25 mouse cellular contexts compared by ENCODE assay signal in the genomic region with DNA sequence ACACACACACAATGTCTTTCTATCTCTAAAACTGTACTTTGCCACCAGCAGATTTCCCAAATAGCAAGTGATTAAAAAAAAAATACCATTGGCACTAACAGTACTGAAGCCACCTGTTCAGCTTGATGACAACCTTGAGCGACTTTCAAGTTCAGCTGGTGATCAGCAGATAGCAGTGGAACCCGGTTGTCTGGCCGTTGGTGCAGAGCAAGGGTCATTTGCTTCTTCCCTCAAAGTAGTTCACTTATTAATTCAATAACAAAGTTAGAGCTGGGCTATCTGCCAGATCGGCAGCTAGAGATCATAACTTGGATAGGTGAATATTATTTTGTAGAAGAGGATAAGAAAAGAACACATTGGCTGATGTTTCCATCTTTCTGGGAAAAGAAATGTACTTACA.
A peak's percentile ranks its signal among the peaks of the same experiment; 100 is the strongest.
DNase-seq lines count a peak whose midpoint lies in the region; ATAC-seq and TF ChIP-seq lines count a peak whose summit lies in the region.
"Had no signal": no experiment of that assay in that cellular context is flagged by ENCODE, and none has a peak within 500 bp of the region (broad histone marks: within the 10 kb centered on the region; RNA-seq: fewer than 3 reads in every experiment).

No protein-coding gene starts in this region.

- DNase-seq in forebrain, embryonic 10.5 days (ENCODE audit: extremely low spot score, low spot score), result no peak
- DNase-seq in forebrain, postnatal 0 days, result no peak
- DNase-seq in kidney, adult 9 months, result peak; percentile 76
- DNase-seq in kidney, adult 18-20 months, result no peak
- peak; percentile 42 for DNase-seq in 3T3-L1 (ENCODE audit: low read depth, low spot score)
- peak; percentile 48 for DNase-seq in kidney, postnatal 25 days
- no peak for DNase-seq in embryo, embryonic 10.5 days (ENCODE audit: low spot score)
- DNase-seq: cerebellum, adult 8-10 months; cerebellum, postnatal 25 days; heart, postnatal 10 days; layer of hippocampus, adult 9-11 months; thymus, adult 2 months; thymus, postnatal 36 days had no signal

- no peaks in the 10 kb centered on the region for H3K36me3 ChIP-seq in forebrain, embryonic 10.5 days (replicated peaks)
- H3K36me3 ChIP-seq in forebrain, postnatal 0 days (ENCODE audit: insufficient read depth), result no peaks in the 10 kb centered on the region
- H3K36me3 ChIP-seq: embryonic facial prominence, embryonic 12.5 days; heart, embryonic 13.5 days; hindbrain, embryonic 10.5 days; limb, embryonic 10.5 days; limb, embryonic 15.5 days; liver, embryonic 15.5 days; midbrain, embryonic 10.5 days had no signal

- H3K9me3 ChIP-seq in forebrain, embryonic 10.5 days, result peaks cover 5% of the 10 kb centered on the region
- H3K9me3 ChIP-seq in forebrain, postnatal 0 days (ENCODE audit: low read length), result no peaks in the 10 kb centered on the region
- H3K9me3 ChIP-seq: embryonic facial prominence, embryonic 12.5 days; limb, embryonic 10.5 days; limb, embryonic 15.5 days; liver, embryonic 15.5 days; midbrain, embryonic 10.5 days had no signal

- H3K27ac ChIP-seq in forebrain, embryonic 10.5 days, result 0 out of 2 replicates have a peak overlapping the region, but pooled peaks have one; percentile 60
- H3K27ac ChIP-seq in forebrain, postnatal 0 days (ENCODE audit: low read depth, low read length), result no peak overlapping the region
- H3K27ac ChIP-seq: embryonic facial prominence, embryonic 12.5 days; heart, embryonic 13.5 days; hindbrain, embryonic 10.5 days; limb, embryonic 10.5 days; limb, embryonic 15.5 days; liver, embryonic 15.5 days; midbrain, embryonic 10.5 days had no signal

- WGBS in forebrain, embryonic 10.5 days, result 93% methylated on average over 4 of the region's 4 CpGs
- 69% methylated on average over 4 of the region's 4 CpGs for WGBS in forebrain, postnatal 0 days

- H3K4me2 ChIP-seq in forebrain, postnatal 0 days (ENCODE audit: low read depth), result no peak overlapping the region
- H3K4me2 ChIP-seq: embryonic facial prominence, embryonic 12.5 days; heart, embryonic 13.5 days; limb, embryonic 15.5 days; liver, embryonic 15.5 days; lung, embryonic 14.5 days had no signal

- no peaks in the 10 kb centered on the region for H3K27me3 ChIP-seq in forebrain, embryonic 10.5 days (ENCODE audit: poor library complexity, severe bottlenecking)
- H3K27me3 ChIP-seq in forebrain, postnatal 0 days (ENCODE audit: insufficient read depth, low read length), result no peaks in the 10 kb centered on the region
- H3K27me3 ChIP-seq: embryonic facial prominence, embryonic 12.5 days; heart, embryonic 13.5 days; limb, embryonic 15.5 days; liver, embryonic 15.5 days had no signal

- no peak for TF ChIP-seq CTCF in forebrain, postnatal 0 days (IDR thresholded peaks at IDR 0.05; ENCODE audit: low read depth)

- no peak overlapping the region for H3K9ac ChIP-seq in forebrain, postnatal 0 days
- H3K9ac ChIP-seq: embryonic facial prominence, embryonic 12.5 days; heart, embryonic 13.5 days; limb, embryonic 15.5 days; liver, embryonic 15.5 days; lung, embryonic 14.5 days had no signal

- H3K4me1 ChIP-seq in forebrain, embryonic 10.5 days, result peaks cover 80% of the 10 kb centered on the region
- 0 out of 2 replicates have a peak, but pooled peaks cover 7% of the 10 kb centered on the region for H3K4me1 ChIP-seq in forebrain, postnatal 0 days (ENCODE audit: insufficient read depth)

- H3K4me3 ChIP-seq in forebrain, embryonic 10.5 days, result no peak overlapping the region
- no peak overlapping the region for H3K4me3 ChIP-seq in forebrain, postnatal 0 days (ENCODE audit: low read depth, low read length)
- H3K4me3 ChIP-seq: embryonic facial prominence, embryonic 12.5 days; heart, embryonic 13.5 days; hindbrain, embryonic 10.5 days; limb, embryonic 10.5 days; limb, embryonic 15.5 days; liver, embryonic 15.5 days; midbrain, embryonic 10.5 days had no signal

- ATAC-seq in forebrain, postnatal 0 days, result no peak
- ATAC-seq: CD4-positive, CD25-positive, alpha-beta regulatory T cell, adult 4 months; forebrain, embryonic 16.5 days; hindbrain, embryonic 16.5 days; midbrain, embryonic 16.5 days had no signal

Comparison
In these comparisons a context has a peak if more than half of its experiments do, and no peak if none do; other contexts are left out.
1. DNase-seq: peak in kidney, adult 9 months (single experiment), 3T3-L1 (single experiment) and kidney, postnatal 25 days (2 of 2); none in forebrain, embryonic 10.5 days (single experiment), forebrain, postnatal 0 days (single experiment), kidney, adult 18-20 months (single experiment) and embryo, embryonic 10.5 days (single experiment).